Mouse (Mus musculus): ENCODE measurements at regions not wholly inside any gene's neighbourhood (a gene's known extent, or its start where the extent isn't known, plus 50 kb on each side); places are given as distances from the start of the nearest gene placed in this dataset.
A peak's percentile ranks its signal among the peaks of the same experiment; 100 is the strongest.

DNA sequence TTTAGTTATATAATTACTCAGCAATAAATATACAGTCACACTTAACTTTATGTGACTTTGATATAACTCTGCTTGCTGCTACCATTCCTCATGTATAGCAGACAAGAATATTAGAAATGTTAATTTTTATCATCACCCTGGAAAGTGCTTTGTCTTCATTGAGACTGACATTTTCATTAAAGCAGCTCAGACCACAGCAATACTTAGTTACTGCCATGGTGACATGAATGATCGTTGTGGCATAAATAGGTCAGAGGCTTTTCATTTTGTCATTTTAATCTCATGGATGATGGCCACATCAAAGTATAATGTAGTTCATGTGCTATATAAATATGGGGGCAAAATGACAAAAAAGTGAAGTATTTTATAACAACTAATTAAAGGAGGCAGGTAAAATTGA is 498.1 kb downstream of the Slc22a22 start:
- DNase-seq, result no peak

DNA sequence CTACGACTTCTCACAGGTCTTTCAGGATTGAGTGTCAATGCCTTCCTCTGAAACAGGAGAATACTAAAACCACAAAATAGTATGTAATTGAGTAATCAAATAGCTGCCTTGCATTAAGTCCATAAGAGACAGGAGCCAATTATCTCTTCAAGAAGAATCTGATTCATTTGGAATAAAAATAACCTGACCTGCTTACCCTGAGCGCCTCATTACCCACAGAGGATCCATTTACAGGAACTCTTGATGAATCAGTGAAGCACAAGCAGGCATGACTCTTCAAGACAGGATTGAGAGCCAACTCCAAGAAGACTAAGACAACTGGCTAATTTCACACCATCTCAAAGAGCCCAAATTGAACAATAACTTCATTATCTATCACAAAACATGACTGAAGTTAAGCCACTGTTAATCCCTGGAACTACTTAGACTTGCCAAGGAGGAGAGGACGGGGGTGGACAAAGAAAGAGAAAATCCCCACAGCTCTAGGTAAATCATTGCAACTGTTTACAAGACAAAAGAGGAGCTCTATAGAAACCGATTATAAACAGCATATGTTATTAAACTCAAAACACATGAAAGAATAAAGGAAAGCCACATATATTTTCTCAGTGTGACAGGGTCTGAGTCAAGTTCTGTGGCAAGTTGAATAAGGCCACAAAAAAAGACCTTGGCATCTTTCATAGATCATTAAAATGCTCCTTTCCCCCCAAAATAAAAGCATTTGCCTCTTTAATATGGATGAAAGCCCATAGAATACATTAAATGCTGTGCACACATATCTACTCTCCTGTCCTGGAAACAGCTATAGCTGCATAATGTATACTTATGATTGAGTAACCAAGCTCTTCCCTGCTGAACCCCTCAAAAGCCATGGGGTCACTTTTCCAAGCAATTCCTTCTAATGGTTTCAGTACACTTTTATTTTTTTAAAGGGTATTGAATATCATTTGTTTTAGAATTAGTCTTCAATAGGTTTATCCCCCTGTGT is 501.7 kb downstream of the Slc22a22 start:
- DNase-seq, result no peak

DNA sequence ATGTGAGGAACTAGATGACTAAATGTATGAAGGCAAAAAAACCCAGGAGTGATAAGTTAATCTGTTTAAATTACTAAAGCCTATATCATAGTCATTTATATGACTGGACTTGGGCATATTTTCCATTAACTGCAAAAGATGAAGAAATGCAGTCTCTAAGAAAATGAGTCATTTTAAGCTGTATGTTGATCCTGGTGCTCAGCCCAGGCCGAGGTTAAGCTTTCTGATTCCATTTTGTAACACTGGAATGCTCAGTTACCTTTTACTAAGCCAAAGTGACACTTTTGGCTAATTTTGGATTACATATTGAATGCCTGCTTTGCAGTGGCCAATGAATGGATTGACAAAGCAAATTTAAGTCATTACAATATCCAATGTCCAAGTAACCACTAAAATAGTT is 507.3 kb downstream of the Slc22a22 start:
- DNase-seq, result no peak

DNA sequence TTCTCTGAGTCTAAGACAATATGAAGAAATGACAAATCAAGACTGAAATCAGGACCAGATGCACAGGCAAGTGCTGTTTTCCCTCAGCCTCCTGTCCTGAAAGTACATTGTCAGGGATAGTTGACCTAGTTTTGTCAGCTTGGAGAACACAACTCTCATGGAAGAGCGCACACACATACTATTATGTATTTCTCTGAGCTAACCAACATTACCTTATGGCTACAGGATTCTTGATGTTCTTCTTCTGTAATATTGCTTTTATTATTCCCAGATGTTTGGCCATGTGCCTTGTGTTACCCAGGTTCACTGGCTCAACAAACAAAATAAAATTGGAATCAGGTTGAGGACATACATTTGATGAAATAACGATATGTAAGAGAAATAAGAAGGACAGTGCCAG is 521.1 kb downstream of the Slc22a22 start:
- DNase-seq, result no peak

DNA sequence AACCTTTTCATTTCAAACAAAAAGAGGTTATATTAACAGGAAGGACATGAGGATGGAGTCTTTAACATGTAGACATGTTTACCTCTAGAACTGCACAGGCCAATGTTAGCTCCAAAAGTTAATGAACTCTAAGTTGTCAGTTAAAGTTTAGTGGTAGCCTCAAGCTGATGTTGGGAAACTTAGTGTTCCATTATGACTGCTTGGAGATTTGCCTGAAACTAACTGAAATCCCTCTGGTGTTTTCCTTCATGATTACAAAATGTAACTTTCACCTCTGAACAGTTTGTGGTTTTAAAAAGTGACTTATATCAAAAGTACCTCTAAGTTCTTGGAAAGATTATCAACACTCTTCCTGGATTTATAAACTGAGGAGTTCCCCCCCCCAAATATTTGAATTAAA is 525.2 kb downstream of the Slc22a22 start:
- no peak for DNase-seq

DNA sequence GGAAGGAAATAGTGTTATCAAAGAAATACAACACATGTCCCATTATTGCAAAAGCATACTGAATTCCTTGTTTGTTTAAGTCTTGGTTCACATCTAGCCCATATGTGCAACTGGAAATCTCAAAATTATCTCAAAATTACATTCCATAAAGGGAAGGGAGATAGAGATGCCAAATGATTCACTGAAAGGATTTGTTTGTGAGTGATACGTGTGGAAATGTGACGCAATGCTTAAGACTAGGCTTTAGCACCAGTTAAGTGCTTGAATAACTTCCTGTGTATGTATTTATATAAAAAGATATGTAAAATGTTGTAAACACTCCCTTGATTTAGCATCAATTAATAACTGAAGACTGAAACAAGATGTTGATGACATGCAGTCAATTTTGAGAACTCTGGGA is 526.6 kb downstream of the Slc22a22 start:
- no peak for DNase-seq

DNA sequence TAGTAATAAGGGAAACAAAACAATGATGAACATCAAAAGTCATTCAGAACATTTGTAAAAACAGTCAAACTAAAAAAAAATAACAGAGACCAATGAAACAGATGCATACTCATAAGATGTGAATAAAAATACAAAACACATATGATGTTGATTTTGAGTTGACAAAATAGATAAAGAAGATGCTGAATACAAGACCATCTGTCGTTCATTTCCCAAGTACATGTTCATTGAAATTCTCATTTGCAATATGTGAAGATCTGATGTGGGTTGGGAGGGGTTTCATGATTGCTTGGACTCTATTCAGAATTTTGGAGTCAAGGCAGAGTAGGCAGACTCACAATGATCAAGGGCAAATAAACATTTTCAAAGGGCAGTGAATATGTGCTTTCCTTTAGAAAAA is 536.5 kb downstream of the Slc22a22 start:
- DNase-seq, result no peak

DNA sequence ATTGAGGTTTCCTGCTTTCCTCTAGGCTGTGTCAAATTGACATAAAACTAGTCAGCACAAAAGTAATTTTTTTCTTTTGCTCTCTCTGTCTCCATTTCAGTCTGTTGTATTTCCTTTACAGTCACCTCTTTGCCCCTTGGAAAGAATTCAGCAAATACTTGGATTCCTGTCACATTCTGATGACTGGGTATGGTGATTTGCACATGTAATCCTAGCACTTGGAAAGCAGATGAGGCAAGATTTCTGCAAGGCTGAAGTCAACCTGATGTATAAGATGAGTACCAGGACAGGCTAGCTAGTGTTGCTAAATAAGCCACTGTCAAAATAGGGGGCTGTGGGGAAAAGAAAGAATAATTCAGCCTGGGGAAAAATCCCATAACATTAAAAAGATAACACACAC is 580.9 kb downstream of the Slc22a22 start:
- DNase-seq, result no peak

DNA sequence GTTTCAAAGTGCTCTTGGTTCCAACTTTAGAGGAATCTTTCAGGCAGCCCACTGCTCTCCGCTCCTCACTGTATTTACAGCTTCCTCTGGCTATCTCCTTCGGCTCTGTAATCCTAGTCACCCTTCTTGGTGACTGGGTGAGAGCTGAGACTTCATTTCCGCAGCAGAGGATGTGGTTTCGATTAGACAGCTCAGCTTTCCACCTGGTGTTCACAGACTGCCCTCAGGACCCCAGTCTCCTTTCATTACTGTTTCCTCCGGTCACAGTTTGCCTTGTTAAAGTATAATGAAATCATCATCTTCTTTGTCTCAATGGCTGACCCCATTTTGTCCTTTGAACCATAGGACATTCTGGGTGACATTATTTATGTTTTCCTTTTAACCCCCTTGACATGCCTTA is 595.9 kb downstream of the Slc22a22 start:
- DNase-seq, result no peak

DNA sequence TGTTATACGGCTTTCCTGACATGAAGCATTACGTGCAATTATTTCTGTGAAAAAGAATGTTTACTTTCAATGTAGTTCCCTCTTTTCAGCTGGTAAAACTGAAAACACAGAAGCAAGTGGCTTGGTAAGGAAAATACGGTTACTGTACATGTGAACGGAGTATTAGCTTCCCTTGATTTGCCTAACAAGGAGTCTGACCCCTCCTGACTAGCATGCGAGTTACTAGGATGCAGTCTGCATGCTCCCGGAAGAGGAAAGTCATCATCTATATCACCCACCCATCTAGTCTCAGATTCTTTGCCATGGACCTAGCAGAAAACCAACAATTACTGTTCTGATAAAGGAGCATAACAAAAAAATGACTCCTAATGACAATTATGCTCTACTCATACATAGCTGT is 611.5 kb downstream of the Slc22a22 start:
- DNase-seq, result no peak

DNA sequence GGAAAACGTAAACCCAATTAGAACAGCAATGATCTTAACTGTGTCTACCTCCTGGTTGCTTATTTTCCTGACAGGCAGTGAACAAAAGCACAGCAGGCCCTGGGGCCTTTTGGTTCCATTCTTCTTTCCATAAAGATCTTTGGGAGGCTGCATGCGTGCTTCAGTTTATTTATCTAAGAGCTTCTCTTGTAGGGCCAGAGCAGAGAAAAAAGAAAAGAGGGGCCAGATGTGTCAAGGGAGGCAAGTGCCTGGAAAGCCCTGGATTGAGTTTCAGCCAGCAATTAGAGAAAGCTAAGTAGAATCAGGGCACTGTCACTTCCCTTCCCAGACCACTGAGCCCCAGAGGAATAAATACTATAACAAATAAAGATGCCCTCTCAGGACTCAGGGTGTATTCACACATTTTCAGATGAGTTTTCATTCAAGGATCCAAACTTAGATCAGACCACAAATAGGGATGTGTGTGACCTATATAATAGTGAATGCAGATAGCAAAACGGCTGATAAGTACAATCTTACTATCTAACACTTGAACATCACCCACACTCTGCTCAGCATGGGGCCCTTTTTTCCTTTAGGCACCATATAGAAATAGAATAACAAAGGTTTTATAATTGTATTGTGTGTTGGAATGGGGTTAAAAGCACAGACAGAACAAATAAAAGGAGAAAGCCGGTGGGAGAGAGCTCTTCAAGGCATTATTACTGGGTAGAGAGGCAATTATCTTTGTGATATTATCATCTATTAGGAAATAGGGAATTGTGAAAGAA is 612.2 kb downstream of the Slc22a22 start:
- DNase-seq, result no peak

DNA sequence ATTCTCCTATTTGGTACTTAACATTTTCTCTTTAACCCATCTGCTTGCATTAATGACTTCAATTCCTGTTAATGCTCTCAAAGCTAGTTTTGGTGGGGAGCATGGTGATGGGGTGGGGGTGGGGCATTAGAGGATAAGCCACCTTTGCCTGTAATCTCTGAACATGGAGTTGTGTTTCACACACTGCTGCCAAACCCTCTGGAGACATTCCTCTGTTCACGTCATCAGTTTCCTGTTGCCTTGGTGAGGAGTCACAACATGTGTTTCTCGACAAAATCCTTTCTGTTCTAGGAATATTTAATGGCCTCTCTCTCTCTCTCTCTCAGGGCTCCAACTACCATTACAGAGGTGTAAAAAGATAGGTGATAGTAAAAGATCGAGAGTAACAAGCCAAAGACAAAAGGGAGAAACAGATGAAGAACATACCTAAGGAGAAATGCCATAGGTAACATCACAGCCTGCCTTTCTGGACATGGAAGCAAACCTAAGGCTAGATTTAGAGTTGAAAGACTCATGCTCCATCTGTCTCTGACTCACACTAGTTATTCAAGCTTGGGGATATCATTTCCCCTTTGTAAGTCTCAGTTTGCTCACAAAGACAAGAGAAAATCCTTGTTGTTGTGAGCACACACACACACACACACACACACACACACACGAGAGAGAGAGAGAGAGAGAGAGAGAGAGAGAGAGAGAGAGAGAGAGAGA is 618.6 kb downstream of the Slc22a22 start:
- no peak for DNase-seq

DNA sequence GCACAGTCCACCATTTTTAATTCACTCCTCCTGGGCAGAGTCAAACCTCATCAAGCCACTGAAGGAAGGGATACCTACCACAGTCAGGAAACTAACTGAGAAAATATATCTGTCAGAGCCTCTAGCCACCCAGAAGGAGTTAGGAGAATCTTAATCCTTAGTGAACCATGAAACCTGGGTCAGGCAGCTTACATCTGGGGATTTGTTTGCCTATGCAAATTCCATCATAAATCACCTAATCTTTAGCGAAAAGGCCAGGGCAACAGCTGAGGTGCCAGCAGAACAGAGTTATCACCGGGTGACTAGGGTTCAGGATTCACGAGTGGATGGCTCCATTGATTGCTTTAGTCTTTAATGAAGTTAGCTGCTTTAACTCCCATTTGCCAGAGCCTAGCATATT is 619.3 kb downstream of the Slc22a22 start:
- no peak for DNase-seq

DNA sequence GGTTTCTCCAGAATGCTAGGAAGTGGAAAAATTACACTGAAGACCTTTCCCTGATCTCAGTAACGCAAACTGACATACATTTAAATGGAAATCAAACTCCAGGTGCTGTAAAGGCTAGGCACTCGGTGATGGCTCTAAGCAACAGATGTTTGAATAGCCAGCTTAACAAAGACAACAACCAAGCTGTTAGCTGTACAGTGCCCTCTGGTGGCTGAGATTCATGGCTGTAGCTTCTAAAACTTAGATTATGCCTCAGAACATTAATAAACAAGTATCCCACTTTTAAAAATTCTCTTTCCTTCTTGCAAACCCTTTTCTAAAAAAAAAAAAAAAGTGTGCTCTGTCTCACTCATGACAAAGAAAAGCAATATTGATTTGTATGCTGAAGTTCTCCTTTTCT is 621.4 kb downstream of the Slc22a22 start:
- peak; percentile 74 for DNase-seq

DNA sequence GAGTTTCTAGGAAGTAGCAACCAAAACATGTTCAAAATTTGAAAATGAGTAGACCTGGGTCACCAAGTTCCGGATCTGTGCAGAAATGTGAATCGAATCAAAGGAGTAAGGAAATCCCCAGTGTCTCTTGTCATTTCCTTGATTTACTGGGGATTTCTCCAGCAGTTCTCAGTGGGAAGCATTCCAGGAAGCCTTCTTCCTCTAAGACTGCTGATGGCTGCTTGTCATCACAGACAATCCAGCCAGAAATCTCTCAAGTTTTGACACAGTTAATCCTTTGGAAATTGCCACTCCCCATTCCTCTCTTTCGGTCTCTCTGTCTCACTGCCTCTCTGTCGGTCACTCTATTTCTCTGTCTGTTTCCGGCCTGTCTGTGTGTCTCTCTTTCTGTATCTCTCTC is 624.3 kb downstream of the Slc22a22 start:
- no peak for DNase-seq

DNA sequence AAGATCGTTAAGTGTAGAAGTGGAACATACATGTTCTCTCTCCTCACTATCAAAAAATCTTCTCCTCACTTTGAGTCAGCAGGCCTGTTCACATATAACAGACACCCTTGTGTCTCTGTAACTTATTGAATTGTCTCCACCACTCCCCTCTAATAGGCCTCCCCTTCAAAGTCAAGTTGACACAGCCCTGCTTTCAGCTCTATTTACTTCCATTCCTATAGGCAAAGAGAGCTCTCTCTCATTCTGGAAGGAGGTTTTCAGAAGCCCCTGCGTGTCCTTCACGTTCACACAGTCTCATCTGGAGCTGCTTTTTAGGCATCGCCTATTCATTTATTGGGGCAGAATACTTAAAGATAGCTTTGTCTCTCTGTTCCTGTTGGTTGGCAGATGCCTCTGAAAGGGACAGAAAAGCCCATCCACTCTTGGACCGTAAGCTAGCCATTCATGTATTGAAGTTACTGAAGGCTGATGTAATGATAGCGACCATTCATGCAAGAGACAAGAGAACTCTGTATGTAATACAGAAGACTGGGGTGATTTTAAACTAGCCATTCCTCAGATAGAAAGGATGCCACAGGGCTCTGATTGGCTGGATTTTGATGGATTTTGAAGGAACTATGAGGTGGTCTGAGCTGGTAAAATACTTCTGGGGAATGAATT is 629.8 kb downstream of the Slc22a22 start:
- no peak for DNase-seq

DNA sequence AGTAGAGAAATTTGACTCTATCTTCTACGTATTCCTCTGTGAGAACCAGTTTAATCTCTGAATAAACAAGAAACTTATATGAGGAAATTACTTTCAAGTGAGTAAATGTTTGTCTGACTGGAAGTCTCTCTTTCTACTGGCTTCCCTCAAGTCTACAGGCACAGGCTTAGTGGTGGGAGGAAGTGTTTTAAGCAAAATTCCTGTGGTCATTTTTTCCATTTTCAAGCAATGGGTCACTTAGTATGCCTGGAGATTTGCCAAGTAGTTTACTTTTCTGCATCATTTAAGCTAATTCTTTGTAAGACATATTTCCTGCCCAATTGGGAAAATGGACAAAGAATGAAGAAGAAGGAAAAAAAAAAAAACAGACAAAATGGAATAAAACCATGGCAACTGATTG is 632.9 kb downstream of the Slc22a22 start:
- DNase-seq, result no peak

DNA sequence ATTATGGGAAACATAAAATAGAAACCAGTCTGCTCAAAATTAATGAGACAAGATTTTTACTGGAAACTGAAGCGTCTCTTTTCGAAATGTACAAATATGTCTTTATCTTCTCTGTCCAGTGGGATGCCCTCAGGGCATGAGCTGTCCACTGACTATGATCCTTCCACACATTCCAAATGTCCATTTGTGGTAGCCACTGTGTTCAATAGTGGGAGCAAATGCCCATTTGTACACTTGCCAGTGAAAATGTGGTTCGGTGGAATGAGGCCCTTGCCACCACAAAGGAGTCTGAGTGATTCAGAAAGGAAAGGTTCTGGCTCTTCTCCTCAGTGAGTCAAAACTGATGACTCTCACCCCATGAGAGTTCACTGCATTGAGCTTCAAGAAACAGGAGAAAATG is 635.9 kb downstream of the Slc22a22 start:
- DNase-seq, result no peak

DNA sequence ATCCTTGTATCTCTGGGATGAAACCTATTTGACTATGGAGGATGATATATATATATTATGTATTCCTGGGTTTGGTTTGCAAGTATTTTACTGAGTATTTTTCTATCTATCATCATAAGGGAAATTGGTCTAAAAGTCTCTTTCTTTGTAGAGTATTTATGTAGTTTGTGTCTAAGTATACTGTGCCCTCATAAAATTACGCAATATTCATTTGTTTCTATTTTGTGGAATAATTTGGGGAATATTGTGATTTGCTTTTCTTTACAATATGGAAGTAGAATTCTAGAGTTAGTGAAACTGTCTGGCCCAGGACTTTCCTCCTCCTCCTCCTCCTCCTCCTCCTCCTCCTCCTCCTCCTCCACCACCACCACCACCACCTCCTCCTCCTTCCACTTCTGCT is 640.1 kb downstream of the Slc22a22 start:
- DNase-seq, result no peak

DNA sequence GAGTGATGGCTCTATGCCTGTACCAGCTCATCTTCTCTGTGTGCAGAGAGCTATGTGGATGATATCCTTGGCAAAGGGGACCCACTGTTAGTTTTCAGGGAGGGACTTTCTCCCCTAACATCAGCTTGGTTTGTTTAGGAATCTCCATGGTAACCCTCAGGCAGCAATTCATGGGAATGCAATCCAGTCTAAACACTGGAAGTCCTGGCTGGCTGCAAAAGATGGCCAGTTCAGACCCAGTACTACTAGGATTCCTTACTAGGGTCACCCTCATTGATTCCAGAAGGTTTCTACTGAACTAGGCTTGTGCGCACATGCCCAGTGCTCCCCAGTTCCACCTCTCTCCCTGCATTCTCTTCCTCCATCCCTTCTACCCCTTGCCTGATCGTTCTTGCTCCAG is 642.8 kb downstream of the Slc22a22 start:
- no peak for DNase-seq

DNA sequence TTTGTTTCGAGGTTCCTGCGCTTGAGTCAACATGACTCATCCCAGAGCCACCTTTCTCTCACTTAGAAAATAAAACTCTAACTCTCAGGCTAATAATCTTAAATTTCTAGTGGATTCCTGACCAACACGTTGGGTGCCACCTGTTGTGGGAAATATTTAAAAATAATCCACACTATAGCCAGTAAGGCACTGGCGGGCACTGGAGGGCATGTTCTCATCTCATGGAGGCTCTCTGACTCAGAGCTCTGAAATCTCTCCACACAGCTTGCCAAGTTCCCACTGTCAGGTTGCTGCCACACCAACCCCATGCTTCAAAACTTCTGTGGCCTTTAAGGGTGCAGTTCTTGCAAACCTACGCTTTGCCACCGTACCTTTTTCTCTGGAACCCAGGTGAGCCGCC is 644.8 kb downstream of the Slc22a22 start:
- no peak for DNase-seq

DNA sequence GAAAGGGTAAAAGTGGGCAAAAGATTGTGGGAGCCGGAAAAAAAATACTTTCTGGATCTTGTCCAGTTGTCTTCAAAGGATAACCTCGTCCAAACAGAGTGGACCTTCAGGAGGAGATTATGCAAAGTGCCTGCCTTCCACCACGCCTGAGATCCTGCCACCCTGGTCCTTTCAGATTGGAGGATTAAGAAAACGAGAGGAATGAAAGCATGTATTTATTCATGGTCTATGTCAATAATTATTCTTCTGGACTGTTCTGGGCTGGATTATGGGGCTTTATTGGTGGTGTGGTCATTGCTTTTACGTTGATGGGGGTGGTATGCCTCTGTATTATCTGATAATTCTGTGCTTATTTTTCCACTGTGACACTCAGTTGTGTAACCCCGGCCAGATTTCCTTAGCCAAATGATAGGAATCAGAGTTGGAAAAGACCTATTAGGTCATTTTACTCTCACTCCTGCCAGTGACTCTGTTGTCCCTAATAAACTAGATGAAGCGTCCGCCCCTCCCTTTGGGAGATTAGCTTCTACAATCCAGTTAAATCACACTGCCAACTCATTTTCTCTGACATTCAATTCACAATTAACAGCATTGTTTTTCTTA is 656.3 kb downstream of the Slc22a22 start:
- no peak for DNase-seq

All from lung, postnatal 36 days (tissue).